Mouse (Mus musculus) spleen, postnatal 14 days (tissue): ENCODE measurements around the gene Edil3.

Experiments used
- DNase-seq, 2 experiments: peaks; one replicate each; pipeline ENCODE4 v3.0.0; 2021 to 2022; ENCODE audit warnings: low spot score in 2 of 2

The Edil3 gene

GRCm38 (mm10) chr13:89253990-89254642 lies 432.8 kb downstream of the Edil3 start:
- DNase-seq, result no peak

DNA sequence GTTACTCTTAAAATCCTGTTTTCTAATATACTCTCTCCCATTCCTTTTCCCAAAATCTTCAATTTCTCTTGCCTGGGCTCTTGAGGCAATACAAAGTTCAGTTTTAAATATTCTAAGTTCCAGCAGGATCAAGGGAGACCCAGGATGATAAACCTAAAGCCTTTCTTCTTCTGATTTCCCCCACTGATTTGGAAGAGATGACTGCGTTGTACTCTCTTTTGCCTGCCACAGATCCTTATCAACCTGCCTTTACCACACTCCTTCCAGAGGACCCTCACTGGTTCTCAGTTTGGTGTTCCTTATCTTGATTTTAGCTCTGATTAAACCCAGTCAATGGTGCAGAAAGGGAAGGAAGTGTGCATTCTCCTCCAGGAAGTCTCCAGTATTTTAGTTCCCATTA lies 435.6 kb downstream of the Edil3 start:
- no peak for DNase-seq

DNA sequence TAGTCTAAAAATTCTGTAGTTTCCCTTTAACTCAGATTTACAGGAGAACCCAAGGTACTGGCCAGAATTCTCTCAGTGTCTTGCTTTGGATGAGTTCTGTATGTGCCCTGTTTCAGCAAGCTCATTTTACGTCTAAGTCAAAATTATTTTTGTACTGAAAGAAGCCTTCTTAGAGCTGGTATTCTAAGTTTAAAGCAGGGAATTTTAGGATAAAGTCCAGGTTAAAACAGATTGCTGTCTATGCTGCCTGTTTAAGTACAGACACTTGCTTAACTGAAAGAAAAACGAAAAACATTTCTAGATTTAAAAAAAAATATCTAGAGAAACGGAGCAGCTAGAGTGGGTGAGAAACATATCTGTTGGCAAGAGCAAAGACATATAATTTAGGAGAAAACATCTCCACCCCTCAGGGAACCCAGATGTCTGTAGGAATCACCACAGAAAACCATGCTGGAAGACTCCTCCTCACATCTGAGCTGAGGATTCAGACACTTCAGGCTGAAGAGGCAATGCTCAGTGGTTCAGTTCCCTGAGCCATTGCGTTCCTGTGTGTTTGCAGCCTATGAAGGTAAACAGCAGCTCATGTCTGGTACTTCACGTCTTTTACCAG lies 465.5 kb downstream of the Edil3 start:
- DNase-seq, result no peak

DNA sequence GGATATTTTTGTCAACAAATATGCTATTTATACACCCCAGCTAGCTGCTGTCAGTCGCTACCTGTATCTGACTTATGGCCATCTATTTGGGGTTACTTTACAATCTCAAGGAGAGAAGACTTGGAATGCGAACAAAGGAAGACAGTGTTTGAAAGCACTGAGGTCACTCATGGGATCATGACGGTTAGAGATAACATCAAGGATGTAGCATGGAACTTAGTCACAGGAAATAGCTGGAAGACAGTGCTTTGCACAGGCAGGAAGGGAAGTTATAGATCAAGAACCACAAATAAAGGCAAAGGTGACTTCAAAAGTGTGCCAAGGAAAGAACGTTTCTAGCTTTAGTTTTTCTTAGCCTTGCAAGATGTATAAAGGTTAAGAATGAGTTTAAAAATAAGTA lies 466.9 kb downstream of the Edil3 start:
- DNase-seq, result no peak

DNA sequence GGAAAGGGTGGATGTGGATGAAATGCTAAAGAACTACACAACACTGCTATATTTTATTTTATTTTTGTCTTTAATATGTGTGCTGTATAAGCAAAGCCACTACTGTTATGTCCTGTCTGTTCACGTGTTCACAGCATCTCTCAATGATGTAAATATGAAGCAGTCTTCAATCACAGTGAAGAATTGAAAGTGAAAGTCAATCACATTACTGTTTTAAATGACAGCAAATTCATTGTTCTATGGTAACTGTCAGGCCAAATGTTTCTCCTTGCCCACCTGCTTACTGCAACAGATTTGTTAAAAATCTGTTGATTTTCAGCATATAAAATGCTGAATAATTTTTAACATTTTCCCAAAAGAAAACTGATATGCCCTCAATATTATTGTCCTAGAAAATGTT lies 499.9 kb downstream of the Edil3 start:
- DNase-seq, result no peak

DNA sequence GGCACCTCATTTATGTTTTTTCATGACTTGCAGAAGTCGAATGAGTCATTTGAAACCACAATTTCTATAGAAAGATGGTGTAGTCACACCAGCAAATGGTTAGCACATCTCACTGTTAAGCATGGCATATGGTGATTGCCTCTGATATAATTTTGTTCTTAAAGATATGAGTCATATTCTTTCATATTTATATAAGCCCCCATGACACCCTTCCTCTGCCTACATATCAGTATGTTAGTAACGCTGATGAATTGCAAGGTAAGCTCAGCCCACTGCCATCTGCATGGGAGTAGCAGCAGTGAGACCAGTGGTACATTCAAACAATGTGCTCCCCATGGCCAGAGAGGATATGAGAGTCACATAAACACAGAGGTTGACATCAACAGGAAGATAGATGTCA lies 503.0 kb downstream of the Edil3 start:
- no peak for DNase-seq

GRCm38 (mm10) chr13:89334494-89334893 lies 513.2 kb downstream of the Edil3 start:
- DNase-seq, result no peak

GRCm38 (mm10) chr13:89335908-89336579 lies 514.8 kb downstream of the Edil3 start:
- no peak for DNase-seq

GRCm38 (mm10) chr13:89339055-89339454 lies 517.8 kb downstream of the Edil3 start:
- DNase-seq, result no peak

DNA sequence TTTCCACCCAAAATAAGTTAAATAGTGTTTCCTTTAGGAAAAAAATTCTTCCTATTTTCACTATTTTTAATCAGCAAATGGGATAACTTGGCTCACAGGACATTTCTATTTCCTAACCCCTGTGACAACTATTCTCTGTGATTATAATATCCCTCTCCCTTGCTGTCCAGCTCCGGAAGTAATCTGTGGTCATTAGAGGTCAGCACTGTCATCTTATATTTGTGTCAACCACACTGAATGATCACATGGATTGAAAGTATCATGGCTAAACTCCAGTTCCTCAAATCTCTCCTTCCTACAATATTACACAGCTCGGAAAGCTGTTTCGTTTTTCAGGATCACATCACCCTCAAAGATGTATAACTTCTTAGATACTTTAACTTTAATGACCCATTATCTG lies 518.5 kb downstream of the Edil3 start:
- no peak for DNase-seq

DNA sequence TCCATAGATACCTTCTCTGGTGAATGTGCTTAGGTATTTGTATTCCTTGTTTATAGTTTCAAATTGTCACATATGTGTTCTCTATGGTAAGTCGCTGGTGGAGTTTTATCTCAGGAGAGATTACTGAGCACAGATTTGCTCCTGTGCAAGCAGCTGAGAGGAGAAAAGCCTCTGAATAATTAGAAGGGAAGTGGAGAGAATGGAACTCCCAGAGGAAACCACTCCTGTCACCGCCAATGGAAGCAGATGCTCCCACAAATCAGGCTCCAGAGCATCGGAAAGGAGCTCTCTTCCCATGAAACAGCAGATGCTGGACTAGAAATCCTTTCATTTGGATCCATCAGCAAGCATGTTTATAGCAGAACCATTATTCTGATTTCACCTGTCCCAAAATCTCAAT lies 534.0 kb downstream of the Edil3 start:
- no peak for DNase-seq

DNA sequence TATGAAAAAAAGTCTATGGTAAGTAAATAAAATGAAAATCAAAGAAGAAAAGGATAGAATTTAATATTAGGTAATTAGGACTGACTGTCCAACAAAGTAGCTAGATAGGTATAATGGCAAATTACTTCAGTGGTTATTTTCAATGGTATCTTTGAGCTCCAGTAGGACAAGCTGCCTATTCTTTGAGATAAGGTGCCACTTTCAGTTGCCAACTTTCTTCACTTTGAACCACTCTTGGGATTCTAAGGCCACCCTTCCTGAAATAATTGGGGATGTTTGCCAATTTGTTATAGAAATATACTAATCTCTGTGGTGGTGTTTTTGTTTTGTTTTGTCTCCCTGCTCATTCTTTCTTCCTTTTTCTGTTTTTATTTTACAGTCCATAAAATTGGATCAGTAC lies 537.1 kb downstream of the Edil3 start:
- DNase-seq, result no peak

DNA sequence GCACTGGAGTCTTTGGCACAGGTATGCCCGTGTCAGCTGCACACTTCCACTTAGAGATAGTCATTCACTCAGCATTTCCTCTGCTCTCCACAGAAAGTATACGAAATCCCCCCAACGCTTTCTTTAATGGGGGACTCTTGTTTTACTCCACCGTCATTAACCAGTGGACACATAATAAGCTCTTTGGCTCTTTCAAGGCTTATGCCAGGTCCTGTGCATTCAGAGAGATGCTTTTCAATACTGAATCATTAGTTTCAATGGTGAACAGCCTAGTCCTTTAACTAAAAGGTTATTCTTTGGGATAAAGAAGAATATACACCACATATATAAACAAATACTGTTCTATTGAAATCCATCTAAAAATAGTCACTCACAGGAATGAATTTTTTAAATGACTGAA lies 541.0 kb downstream of the Edil3 start:
- no peak for DNase-seq

GRCm38 (mm10) chr13:89371253-89371652 lies 550.0 kb downstream of the Edil3 start:
- DNase-seq, result no peak

GRCm38 (mm10) chr13:89371656-89372240 lies 550.5 kb downstream of the Edil3 start:
- no peak for DNase-seq
